ENCODE assay signal across 19 mouse cellular contexts in the genomic region with DNA sequence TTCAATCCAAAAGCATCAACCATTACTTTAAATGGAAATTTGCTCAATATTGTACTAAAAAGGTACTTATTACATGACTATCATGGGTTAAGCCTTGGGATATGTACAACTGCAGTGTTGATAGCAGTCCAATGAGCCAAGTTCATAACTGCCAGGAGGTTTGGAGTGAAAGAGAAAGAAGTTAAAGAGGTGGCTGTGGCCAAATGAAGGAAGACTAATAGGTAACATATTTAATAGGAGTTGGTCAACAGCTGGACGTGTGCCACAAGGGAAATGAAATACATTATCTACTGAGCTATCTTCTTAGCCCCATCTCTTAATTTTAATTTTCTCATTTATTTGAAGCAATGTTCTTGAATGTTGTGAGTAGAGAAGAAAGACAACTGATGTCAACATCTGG. TPM values are rescaled to one million over a fixed set of nuclear protein-coding genes. Genes with fewer than 3 reads are reported as not detected.
DNase-seq lines count a peak whose midpoint lies in the region; ATAC-seq lines count a peak whose summit lies in the region.
"Had no signal": no experiment of that assay in that cellular context is flagged by ENCODE, and none has a peak within 500 bp of the region (broad histone marks: within the 10 kb centered on the region; RNA-seq: fewer than 3 reads in every experiment).

No protein-coding gene starts in this region.

- DNase-seq in heart, postnatal 14 days, result no peak
- peak; percentile 28 to 30 for DNase-seq in kidney, adult 8-10 months
- DNase-seq in kidney, postnatal 4 days, result no peak
- DNase-seq in adipocyte (ENCODE audit: low spot score), result peak; percentile 6
- peak; percentile 17 for DNase-seq in kidney, postnatal 14 days
- DNase-seq in adrenal gland, postnatal 36 days, result no peak
- DNase-seq: adrenal gland, postnatal 14 days; cerebellum, adult 18-20 months; cerebellum, adult 9-11 months; cerebellum, postnatal 36 days; gastrocnemius, postnatal 10 days; heart, adult 18-20 months; heart, postnatal 4 days had no signal

- no peak overlapping the region for H3K9ac ChIP-seq in heart, embryonic 13.5 days
- H3K9ac ChIP-seq: embryonic facial prominence, embryonic 13.5 days; forebrain, embryonic 12.5 days; heart, embryonic 12.5 days; hindbrain, embryonic 12.5 days had no signal

- 88% methylated on average over 1 of the region's 1 CpGs for WGBS in heart, embryonic 13.5 days

- H3K9me3 ChIP-seq in heart, embryonic 13.5 days, result no peaks in the 10 kb centered on the region
- H3K9me3 ChIP-seq: embryonic facial prominence, embryonic 13.5 days; forebrain, embryonic 12.5 days; heart, embryonic 12.5 days; hindbrain, embryonic 12.5 days had no signal

- no peaks in the 10 kb centered on the region for H3K4me1 ChIP-seq in heart, embryonic 13.5 days
- H3K4me1 ChIP-seq: embryonic facial prominence, embryonic 13.5 days; forebrain, embryonic 12.5 days; heart, embryonic 12.5 days; hindbrain, embryonic 12.5 days had no signal

- no peaks in the 10 kb centered on the region for H3K27me3 ChIP-seq in heart, embryonic 13.5 days (replicated peaks)
- H3K27me3 ChIP-seq: embryonic facial prominence, embryonic 13.5 days; forebrain, embryonic 12.5 days; heart, embryonic 12.5 days; hindbrain, embryonic 12.5 days had no signal

- intact Hi-C loops in heart, postnatal 14 days (cut with DNase I), result no loop called here

- ATAC-seq in heart, embryonic 13.5 days (ENCODE audit: extremely low read depth, insufficient number of reproducible peaks, low FRiP score, low TSS enrichment), result no peak
- ATAC-seq: forebrain, embryonic 16.5 days had no signal

- H3K4me2 ChIP-seq in heart, embryonic 13.5 days, result no peak overlapping the region
- H3K4me2 ChIP-seq: embryonic facial prominence, embryonic 13.5 days; forebrain, embryonic 12.5 days; heart, embryonic 12.5 days; hindbrain, embryonic 12.5 days had no signal

- H3K4me3 ChIP-seq in heart, embryonic 13.5 days, result no peak overlapping the region
- H3K4me3 ChIP-seq: embryonic facial prominence, embryonic 13.5 days; forebrain, embryonic 12.5 days; heart, embryonic 12.5 days; hindbrain, embryonic 12.5 days had no signal

- no peaks in the 10 kb centered on the region for H3K36me3 ChIP-seq in heart, embryonic 13.5 days
- H3K36me3 ChIP-seq: embryonic facial prominence, embryonic 13.5 days; forebrain, embryonic 12.5 days; heart, embryonic 12.5 days; hindbrain, embryonic 12.5 days had no signal

- H3K27ac ChIP-seq in heart, embryonic 13.5 days (replicated peaks), result 0 out of 2 replicates have a peak overlapping the region, but pooled peaks have one; percentile 8
- H3K27ac ChIP-seq: embryonic facial prominence, embryonic 13.5 days; forebrain, embryonic 12.5 days; hindbrain, embryonic 12.5 days had no signal

RNA-seq across cellular contexts. Expression of a gene that starts 39.3 kb away (rescaled TPM):
- 2.4 and 3.4 TPM in 2 replicates for polyA plus RNA-seq in heart, embryonic 13.5 days (2015; fragmentation: Nextera tagmentation; extraction: Ambion mirVana)
- 1 to 10 TPM; 2.2 to 2.4 TPM for total RNA-seq in heart, postnatal 14 days (2021)
- 1 to 10 TPM; 1.2 to 1.9 TPM for total RNA-seq in adrenal gland, postnatal 36 days (2021)

RNA-seq across cellular contexts. Expression of a gene that starts 49.7 kb away (rescaled TPM):
- polyA plus RNA-seq in heart, embryonic 13.5 days (2015; fragmentation: Nextera tagmentation; extraction: Ambion mirVana), result 76.1 and 82.0 TPM in 2 replicates
- 10 to 100 TPM; 25.9 to 26.4 TPM for total RNA-seq in heart, postnatal 14 days (2021)
- 10 to 100 TPM; 39.9 to 50.8 TPM for total RNA-seq in adrenal gland, postnatal 36 days (2021)

Comparison
In these comparisons a context has a peak if more than half of its experiments do, and no peak if none do; other contexts are left out.
1. DNase-seq: peak in kidney, adult 8-10 months (2 of 2), adipocyte (single experiment) and kidney, postnatal 14 days (single experiment); none in heart, postnatal 14 days (0 of 2), kidney, postnatal 4 days (0 of 2) and adrenal gland, postnatal 36 days (0 of 2).